Mouse (Mus musculus) CH12.LX (cell line): ENCODE results near the gene Polr2i. TPM values are rescaled to one million over a fixed set of nuclear protein-coding genes. Genes with fewer than 3 reads are reported as not detected.

ENCODE experiments used
- DNase-seq: peaks from one replicate; pipeline ENCODE4 v3.0.0-alpha.2; 2013; ENCODE audit errors: extremely low read depth
- H3K27ac ChIP-seq: 2 replicates; pipeline ENCODE4 v1.5.1; 2012; ENCODE audit warnings: low read depth, mild to moderate bottlenecking, control low read depth, moderate library complexity; ENCODE audit not compliant: insufficient read depth
- H3K27me3 ChIP-seq: replicated peaks from 2 replicates; pipeline ENCODE3; 2012; ENCODE audit warnings: inconsistent platforms
- H3K36me3 ChIP-seq, 2 experiments: replicated peaks in 1 of 2; 2 replicates each; pipeline versions ENCODE3 to v1.6.1; 2012; ENCODE audit warnings: inconsistent platforms in 1 of 2, low read length in 1 of 2, mild to moderate bottlenecking in 1 of 2, mixed read lengths in 1 of 2, moderate library complexity in 1 of 2; ENCODE audit not compliant: control insufficient read depth in 1 of 2, insufficient read depth in 1 of 2
- H3K4me1 ChIP-seq, 2 experiments: 2 replicates each; pipeline ENCODE4 v1.6.1; 2012; ENCODE audit warnings: inconsistent platforms in 1 of 2, moderate library complexity in 1 of 2; ENCODE audit not compliant: insufficient read depth in 2 of 2, control insufficient read depth in 1 of 2
- H3K4me2 ChIP-seq: 2 replicates; pipeline ENCODE4 v1.6.1; 2012; ENCODE audit warnings: low read depth, mild to moderate bottlenecking, control low read depth; ENCODE audit not compliant: poor library complexity, insufficient read depth, severe bottlenecking
- H3K4me3 ChIP-seq, 3 experiments: fragments of 150-350 bp in 1 of 3; sonication (generic) in 1 of 3; replicated peaks in 1 of 3; 2 replicates each; pipeline versions ENCODE3 to v1.5.1; 2011 to 2012; ENCODE audit warnings: low read depth in 2 of 3, low read length in 2 of 3, mild to moderate bottlenecking in 2 of 3, moderate library complexity in 2 of 3, control low read depth in 1 of 3, improper control_type of control experiment in 1 of 3, inconsistent platforms in 1 of 3, mixed read lengths in 1 of 3; ENCODE audit not compliant: poor library complexity in 1 of 3
- H3K79me2 ChIP-seq: replicated peaks from 2 replicates; pipeline ENCODE4 v1.6.1; 2012; ENCODE audit warnings: mild to moderate bottlenecking, moderate library complexity; ENCODE audit not compliant: control insufficient read depth, poor library complexity, insufficient read depth, severe bottlenecking; ENCODE audit errors: extremely low read depth
- H3K9ac ChIP-seq: 2 replicates; pipeline ENCODE4 v1.6.1; 2012; ENCODE audit warnings: low read depth, mild to moderate bottlenecking, control low read depth, moderate library complexity; ENCODE audit not compliant: insufficient read depth
- H3K9me3 ChIP-seq: replicated peaks from 2 replicates; pipeline ENCODE3; 2012; ENCODE audit warnings: low read length, inconsistent platforms, mixed read lengths
- TCF12 ChIP-seq: IDR thresholded peaks from 2 replicates; pipeline ENCODE4 v1.6.1; 2014; ENCODE audit warnings: low read depth, mild to moderate bottlenecking, inconsistent platforms, low read length, improper control_type of control experiment
- USF1 ChIP-seq: IDR thresholded peaks from 2 replicates; pipeline ENCODE4 v1.6.1; 2014; ENCODE audit warnings: low read depth, mild to moderate bottlenecking, inconsistent platforms, low read length, improper control_type of control experiment
- ZMIZ1 ChIP-seq: IDR thresholded peaks from 2 replicates; pipeline ENCODE4 v1.6.1; 2012; ENCODE audit warnings: low read depth, mild to moderate bottlenecking, inconsistent platforms, low read length, improper control_type of control experiment
- dilution Hi-C: fragments of 300-500 bp; cut with MboI; formaldehyde crosslinking; loops from 2 replicates; pipeline ENCODE4 v1.14.3; 2020; ENCODE audit warnings: low sequenced_read_pairs; ENCODE audit not compliant: extremely low pct_unique_long_range_greater_than_20kb, extremely low pct_ligation_motif_present
- in situ Hi-C: fragments of 300-500 bp; cut with MboI; formaldehyde crosslinking; loops from 3 replicates; pipeline ENCODE4 v1.14.3; 2019; ENCODE audit warnings: low sequenced_read_pairs, low pct_ligation_motif_present, low pct_unique_long_range_greater_than_20kb, mixed read lengths
- polyA plus RNA-seq: library from polyadenylated mRNA; unstranded; fragments of >175 nt; gene quantifications from 2 replicates; pipeline ENCODE4 v1.2.1, GENCODE M21; 2012; ENCODE audit warnings: low read depth; ENCODE audit not compliant: insufficient read length
- total RNA-seq, 2 experiments: library from RNA; depleted of rRNA; stranded (reverse); fragments of 300-350 nt in 1 of 2; fragments of >200 nt in 1 of 2; gene quantifications; 2 replicates each; pipeline ENCODE4 v1.2.3; 2012 to 2014

Gene Polr2i
- total and polyA plus RNA-seq, 3 experiments = 62.9 to 83.6 (median 75.4) TPM

- Histone ChIP-seq H3K4me3 (no peak overlapping the region), H3K27ac (no peak overlapping the region), H3K4me1 (peaks cover 8 to 26% of the 10 kb centered on the region in 2 experiments), H3K9me3 (no peaks in the 10 kb centered on the region)
- TF ChIP-seq TCF12 (no peak), USF1 (peak; percentile 32; the same call in 1 of the 2 replicates), ZMIZ1 (no peak)
- TF ChIP-seq, all 38 proteins: peak for 1
- in situ Hi-C loops (no loop called here), dilution Hi-C loops (no loop called here)
- H3K79me2 ChIP-seq = peaks cover 5% of the 10 kb centered on the region; the same call in 1 of the 2 replicates
- H3K9ac ChIP-seq = no peak overlapping the region
- H3K27me3 ChIP-seq = peaks cover 18% of the 10 kb centered on the region
- H3K36me3 ChIP-seq = no peaks in the 10 kb centered on the region
- no peak overlapping the region for H3K4me2 ChIP-seq
- no peak for DNase-seq
These were observed 51.0 kb downstream of the Polr2i start for GRCm38 (mm10) chr7:30282740-30283139.

Other genes starting within 250 kb of the Polr2i start
Only the 20 nearest of the 26 such genes appear.
- 0.34 TPM in 2 replicates for gene Zfp14, start 180.6 kb upstream of the Polr2i start, total RNA-seq (2012; rRNA removed)
- 0.34 and 0.96 TPM in 2 replicates for gene Zfp14, start 180.6 kb upstream of the Polr2i start, total RNA-seq (2014; rRNA removed)
- 0.31 and 0.54 TPM in 2 replicates for gene Zfp14, start 180.6 kb upstream of the Polr2i start, polyA plus RNA-seq
- gene Zfp82, start 159.0 kb upstream of the Polr2i start, total RNA-seq (2012; rRNA removed) = 6.9 and 7.0 TPM in 2 replicates
- 7.1 TPM in 2 replicates for gene Zfp82, start 159.0 kb upstream of the Polr2i start, total RNA-seq (2014; rRNA removed)
- 4.5 and 4.9 TPM in 2 replicates for gene Zfp82, start 159.0 kb upstream of the Polr2i start, polyA plus RNA-seq
- 0.50 TPM in 1 of 2 replicates, not detected in the other for gene Gm26920, start 141.5 kb upstream of the Polr2i start, total RNA-seq (2012; rRNA removed)
- gene Gm26920, start 141.5 kb upstream of the Polr2i start, total RNA-seq (2014; rRNA removed) = not detected in 2 replicates
- gene Gm26920, start 141.5 kb upstream of the Polr2i start, polyA plus RNA-seq = 1.1 TPM in 1 of 2 replicates, not detected in the other
- gene Zfp566, start 141.4 kb upstream of the Polr2i start, total RNA-seq (2012; rRNA removed) = 5.5 and 6.5 TPM in 2 replicates
- 3.5 and 4.9 TPM in 2 replicates for gene Zfp566, start 141.4 kb upstream of the Polr2i start, total RNA-seq (2014; rRNA removed)
- gene Zfp566, start 141.4 kb upstream of the Polr2i start, polyA plus RNA-seq = 9.1 TPM in 2 replicates
- gene Zfp260, start 137.2 kb upstream of the Polr2i start, total RNA-seq (2012; rRNA removed) = 11.1 and 11.4 TPM in 2 replicates
- 18.1 and 19.6 TPM in 2 replicates for gene Zfp260, start 137.2 kb upstream of the Polr2i start, total RNA-seq (2014; rRNA removed)
- gene Zfp260, start 137.2 kb upstream of the Polr2i start, polyA plus RNA-seq = 11.5 and 13.7 TPM in 2 replicates
- 4.7 and 5.7 TPM in 2 replicates for gene Zfp382, start 110.0 kb upstream of the Polr2i start, total RNA-seq (2012; rRNA removed)
- 3.9 and 4.7 TPM in 2 replicates for gene Zfp382, start 110.0 kb upstream of the Polr2i start, total RNA-seq (2014; rRNA removed)
- gene Zfp382, start 110.0 kb upstream of the Polr2i start, polyA plus RNA-seq = 2.1 and 3.3 TPM in 2 replicates
- gene Zfp146, start 62.2 kb upstream of the Polr2i start, total RNA-seq (2012; rRNA removed) = 43.1 and 45.1 TPM in 2 replicates
- gene Zfp146, start 62.2 kb upstream of the Polr2i start, total RNA-seq (2014; rRNA removed) = 44.5 and 45.0 TPM in 2 replicates
- 42.0 and 47.8 TPM in 2 replicates for gene Zfp146, start 62.2 kb upstream of the Polr2i start, polyA plus RNA-seq
- 5.5 and 14.0 TPM in 2 replicates for gene Cox7a1, start 47.8 kb upstream of the Polr2i start, total RNA-seq (2012; rRNA removed)
- gene Cox7a1, start 47.8 kb upstream of the Polr2i start, total RNA-seq (2014; rRNA removed) = 9.9 and 15.2 TPM in 2 replicates
- gene Cox7a1, start 47.8 kb upstream of the Polr2i start, polyA plus RNA-seq = 1.6 and 4.2 TPM in 2 replicates
- 85.8 and 101 TPM in 2 replicates for gene Capns1, start 33.1 kb upstream of the Polr2i start, total RNA-seq (2012; rRNA removed)
- gene Capns1, start 33.1 kb upstream of the Polr2i start, total RNA-seq (2014; rRNA removed) = 207 and 219 TPM in 2 replicates
- 218 and 233 TPM in 2 replicates for gene Capns1, start 33.1 kb upstream of the Polr2i start, polyA plus RNA-seq
- 89.6 and 109 TPM in 2 replicates for gene Tbcb, start 324 bp downstream of the Polr2i start, total RNA-seq (2012; rRNA removed)
- 54.9 and 57.7 TPM in 2 replicates for gene Tbcb, start 324 bp downstream of the Polr2i start, total RNA-seq (2014; rRNA removed)
- gene Tbcb, start 324 bp downstream of the Polr2i start, polyA plus RNA-seq = 79.9 and 86.3 TPM in 2 replicates
- gene Ovol3, start 3.8 kb downstream of the Polr2i start, total RNA-seq (2012; rRNA removed) = 0.42 and 0.84 TPM in 2 replicates
- 1.9 and 2.8 TPM in 2 replicates for gene Ovol3, start 3.8 kb downstream of the Polr2i start, total RNA-seq (2014; rRNA removed)
- gene Ovol3, start 3.8 kb downstream of the Polr2i start, polyA plus RNA-seq = 3.4 and 4.3 TPM in 2 replicates
- gene Thap8, start 48.1 kb downstream of the Polr2i start, total RNA-seq (2012; rRNA removed) = 0.38 and 0.63 TPM in 2 replicates
- not detected in 2 replicates for gene Thap8, start 48.1 kb downstream of the Polr2i start, total RNA-seq (2014; rRNA removed)
- gene Thap8, start 48.1 kb downstream of the Polr2i start, polyA plus RNA-seq = 0.23 TPM in 1 of 2 replicates, not detected in the other
- 5.3 and 5.4 TPM in 2 replicates for gene Wdr62, start 48.5 kb downstream of the Polr2i start, total RNA-seq (2012; rRNA removed)
- gene Wdr62, start 48.5 kb downstream of the Polr2i start, total RNA-seq (2014; rRNA removed) = 2.2 and 2.3 TPM in 2 replicates
- gene Wdr62, start 48.5 kb downstream of the Polr2i start, polyA plus RNA-seq = 17.7 and 19.7 TPM in 2 replicates
- not detected in 2 replicates for gene Clip3, start 59.8 kb downstream of the Polr2i start, total RNA-seq (2012; rRNA removed)
- gene Clip3, start 59.8 kb downstream of the Polr2i start, total RNA-seq (2014; rRNA removed) = not detected in 2 replicates
- gene Clip3, start 59.8 kb downstream of the Polr2i start, polyA plus RNA-seq = not detected in 2 replicates
- gene Alkbh6, start 76.8 kb downstream of the Polr2i start, total RNA-seq (2012; rRNA removed) = 33.9 and 35.7 TPM in 2 replicates
- 28.8 and 31.7 TPM in 2 replicates for gene Alkbh6, start 76.8 kb downstream of the Polr2i start, total RNA-seq (2014; rRNA removed)
- 25.2 and 25.4 TPM in 2 replicates for gene Alkbh6, start 76.8 kb downstream of the Polr2i start, polyA plus RNA-seq
- gene Syne4, start 82.9 kb downstream of the Polr2i start, total RNA-seq (2012; rRNA removed) = 1.7 and 1.9 TPM in 2 replicates
- 0.70 and 0.81 TPM in 2 replicates for gene Syne4, start 82.9 kb downstream of the Polr2i start, total RNA-seq (2014; rRNA removed)
- 3.1 and 4.1 TPM in 2 replicates for gene Syne4, start 82.9 kb downstream of the Polr2i start, polyA plus RNA-seq
- gene E130208F15Rik, start 89.8 kb downstream of the Polr2i start, total RNA-seq (2012; rRNA removed) = 5.6 and 6.2 TPM in 2 replicates
- gene E130208F15Rik, start 89.8 kb downstream of the Polr2i start, total RNA-seq (2014; rRNA removed) = 0.35 and 0.70 TPM in 2 replicates
- gene E130208F15Rik, start 89.8 kb downstream of the Polr2i start, polyA plus RNA-seq = 6.2 and 9.7 TPM in 2 replicates
- gene Sdhaf1, start 91.9 kb downstream of the Polr2i start, total RNA-seq (2012; rRNA removed) = 12.8 and 14.1 TPM in 2 replicates
- gene Sdhaf1, start 91.9 kb downstream of the Polr2i start, total RNA-seq (2014; rRNA removed) = 16.0 and 18.5 TPM in 2 replicates
- gene Sdhaf1, start 91.9 kb downstream of the Polr2i start, polyA plus RNA-seq = 8.8 and 11.3 TPM in 2 replicates
- 0.04 and 0.08 TPM in 2 replicates for gene Lrfn3, start 130.8 kb downstream of the Polr2i start, total RNA-seq (2012; rRNA removed)
- not detected in 2 replicates for gene Lrfn3, start 130.8 kb downstream of the Polr2i start, total RNA-seq (2014; rRNA removed)
- gene Lrfn3, start 130.8 kb downstream of the Polr2i start, polyA plus RNA-seq = not detected in 2 replicates
- 4.2 and 5.0 TPM in 2 replicates for gene Tyrobp, start 181.8 kb downstream of the Polr2i start, total RNA-seq (2012; rRNA removed)
- 9.4 and 13.0 TPM in 2 replicates for gene Tyrobp, start 181.8 kb downstream of the Polr2i start, total RNA-seq (2014; rRNA removed)
- gene Tyrobp, start 181.8 kb downstream of the Polr2i start, polyA plus RNA-seq = 14.3 and 18.9 TPM in 2 replicates